Mouse (Mus musculus) cerebellum, adult 2 months (tissue): ENCODE measurements around the gene Rhog. TPM values are rescaled to one million over a fixed set of nuclear protein-coding genes. Genes with fewer than 3 reads are reported as not detected.

ENCODE experiments used
- DNase-seq, 2 experiments: peaks; one replicate each; pipeline ENCODE4 v3.0.0; 2021
- H3K27ac ChIP-seq: fragments of 200-500 bp; 2 replicates; pipeline ENCODE4 v1.5.1; 2012; ENCODE audit warnings: low read length, control low read depth, inconsistent platforms; ENCODE audit not compliant: insufficient read depth
- H3K27me3 ChIP-seq: fragments of 200-500 bp; 2 replicates; pipeline ENCODE4 v1.6.1; 2012; ENCODE audit warnings: inconsistent platforms, mild to moderate bottlenecking, low read length, moderate library complexity; ENCODE audit not compliant: control insufficient read depth, insufficient read depth
- H3K4me1 ChIP-seq: fragments of 200-500 bp; 2 replicates; pipeline ENCODE4 v1.6.1; 2011; ENCODE audit warnings: low read length; ENCODE audit not compliant: control insufficient read depth, insufficient read depth
- H3K4me3 ChIP-seq: fragments of 200-500 bp; replicated peaks from 2 replicates; pipeline ENCODE3; 2011; ENCODE audit warnings: mild to moderate bottlenecking, low read depth, low read length, control low read depth; ENCODE audit not compliant: insufficient read depth
- CTCF ChIP-seq: fragments of 200-500 bp; IDR thresholded peaks from 2 replicates; pipeline ENCODE4 v1.5.1; 2011; ENCODE audit warnings: low read depth, mild to moderate bottlenecking, control low read depth, low read length, moderate library complexity, borderline replicate concordance; ENCODE audit not compliant: insufficient read depth
- POLR2A ChIP-seq: fragments of 200-500 bp; IDR thresholded peaks from 2 replicates; pipeline ENCODE4 v1.6.1; 2011; ENCODE audit warnings: low read length, control low read depth, borderline replicate concordance; ENCODE audit not compliant: insufficient read depth
- WGBS: fragments of 180-500 bp; shearing (Covaris S2); methylation state at CpG from one replicate; pipeline ENCODE4 v1.1.7; 2018; 5-methylcytosine and 5-hydroxymethylcytosine counted together
- polyA plus RNA-seq: library from polyadenylated mRNA; depleted of rRNA; stranded (reverse); fragments of >200 nt; gene quantifications from 2 replicates; pipeline ENCODE4 v1.2.3, GENCODE M21; 2012

Gene Rhog
- polyA plus RNA-seq, 1 experiment = 87.6 TPM

GRCm38 (mm10) chr7:102228049-102228670 is 27.7 kb downstream of the Rhog start:
- no peaks in the 10 kb centered on the region for H3K4me1 ChIP-seq
- H3K27ac ChIP-seq = no peak overlapping the region
- 92% methylated on average over 4 of the region's 4 CpGs for WGBS
- TF ChIP-seq CTCF (no peak), POLR2A (no peak)
- H3K4me3 ChIP-seq = no peak overlapping the region
- no peak for DNase-seq
- no peaks in the 10 kb centered on the region for H3K27me3 ChIP-seq

- Histone ChIP-seq H3K27me3 (no peaks in the 10 kb centered on the region), H3K4me1 (no peaks in the 10 kb centered on the region), H3K27ac (no peak overlapping the region), H3K4me3 (no peak overlapping the region)
- TF ChIP-seq CTCF = no peak
- no peak for TF ChIP-seq POLR2A
- no peak for DNase-seq
- 93% methylated on average over 6 of the region's 6 CpGs for WGBS
Measured at GRCm38 (mm10) chr7:102226051-102226450, 29.8 kb downstream of the Rhog start.

- TF ChIP-seq CTCF (no peak), POLR2A (no peak)
- Histone ChIP-seq H3K4me3 (no peak overlapping the region), H3K27ac (no peak overlapping the region), H3K4me1 (no peaks in the 10 kb centered on the region), H3K27me3 (no peaks in the 10 kb centered on the region)
- WGBS = 90% methylated on average over 5 of the region's 5 CpGs
- no peak for DNase-seq
Measured at GRCm38 (mm10) chr7:102223883-102224738, 31.7 kb downstream of the Rhog start.

DNA sequence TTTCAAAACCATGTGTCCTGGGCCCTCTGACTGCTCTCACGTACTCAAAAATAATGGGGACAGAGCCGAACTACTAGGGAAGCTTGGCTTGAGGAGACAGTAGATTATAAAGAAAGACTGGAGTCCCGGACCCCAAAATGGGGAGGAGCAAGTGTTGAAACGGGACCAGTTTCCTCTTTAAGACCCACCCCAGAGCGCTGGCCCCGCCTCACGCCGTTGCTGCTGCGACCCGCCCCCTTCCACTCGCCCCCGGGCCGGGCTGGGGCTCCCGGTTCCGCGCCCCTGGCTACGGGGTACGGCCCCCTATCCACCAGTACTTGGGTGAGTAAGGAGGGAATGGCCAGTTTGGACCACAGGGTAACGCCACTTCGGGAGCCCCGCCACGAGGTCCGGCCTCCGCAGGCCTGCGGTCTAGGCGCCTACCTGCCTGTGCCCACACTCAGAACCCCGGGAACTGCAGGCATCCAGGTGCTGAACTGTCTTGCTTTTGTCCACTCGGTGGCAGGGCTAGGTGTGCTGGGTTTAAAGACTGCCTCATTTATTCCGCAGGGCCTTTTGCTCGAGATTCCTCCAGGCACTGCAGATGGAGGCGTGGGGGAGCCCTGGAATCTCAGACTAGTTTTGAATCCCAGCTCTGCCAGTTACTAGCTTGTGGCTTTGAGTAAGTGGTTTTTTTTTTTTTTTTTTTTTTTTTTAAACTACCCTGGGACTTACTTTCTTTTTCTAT is 32.9 kb downstream of the Rhog start:
- H3K27ac ChIP-seq = peak overlapping the region; percentile 19; the same call in 1 of the 2 replicates

DNA sequence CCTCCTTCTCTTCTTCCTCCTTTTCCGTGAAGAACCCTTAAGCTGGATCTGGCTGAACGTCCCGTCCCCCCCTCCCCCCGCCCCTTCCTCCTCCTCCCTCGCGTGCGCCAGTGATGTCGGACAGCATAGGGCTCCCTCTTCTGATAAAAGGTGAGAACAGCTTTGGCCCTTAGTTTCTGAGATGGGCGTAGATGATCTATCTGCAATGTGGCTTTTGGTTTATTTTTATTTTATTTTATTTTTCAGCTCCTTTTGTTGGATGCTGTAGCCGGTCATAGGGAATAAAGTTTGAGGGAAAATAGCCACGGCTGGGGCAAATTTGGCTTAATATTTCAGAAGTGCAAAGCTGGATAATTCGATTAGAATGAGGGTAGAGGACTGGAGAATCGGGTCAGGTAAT is 33.5 kb downstream of the Rhog start:
- Histone ChIP-seq H3K4me3 (peak overlapping the region; percentile 65), H3K4me1 (no peaks in the 10 kb centered on the region), H3K27me3 (no peaks in the 10 kb centered on the region), H3K27ac (peak overlapping the region; percentile 19; the same call in 1 of the 2 replicates)
- TF ChIP-seq CTCF = peak; percentile 52; the same call in 1 of the 2 replicates
- TF ChIP-seq POLR2A = no peak
- peak; percentile 42 to 65 for DNase-seq
- WGBS = 3% methylated on average over 9 of the region's 13 CpGs

More for the DNA sequence above, 32.9 kb downstream of the Rhog start:
- H3K4me1 ChIP-seq = no peaks in the 10 kb centered on the region
- no peaks in the 10 kb centered on the region for H3K27me3 ChIP-seq
- TF ChIP-seq CTCF (no peak), POLR2A (0 out of 2 replicates have a peak, but pooled peaks have one; percentile 14)
- H3K4me3 ChIP-seq = peak overlapping the region; percentile 65
- peak; percentile 57 to 68 for DNase-seq
- 2% methylated on average over 31 of the region's 31 CpGs for WGBS

- peak overlapping the region; percentile 47 for H3K4me3 ChIP-seq
- no peak for DNase-seq
- H3K27me3 ChIP-seq = no peaks in the 10 kb centered on the region
- TF ChIP-seq CTCF = no peak
- no peak for TF ChIP-seq POLR2A
- no peak overlapping the region for H3K27ac ChIP-seq
- WGBS = 55% methylated on average over 1 of the region's 1 CpGs
- no peaks in the 10 kb centered on the region for H3K4me1 ChIP-seq
Measured at GRCm38 (mm10) chr7:102221899-102222298, 34.0 kb downstream of the Rhog start.

DNA sequence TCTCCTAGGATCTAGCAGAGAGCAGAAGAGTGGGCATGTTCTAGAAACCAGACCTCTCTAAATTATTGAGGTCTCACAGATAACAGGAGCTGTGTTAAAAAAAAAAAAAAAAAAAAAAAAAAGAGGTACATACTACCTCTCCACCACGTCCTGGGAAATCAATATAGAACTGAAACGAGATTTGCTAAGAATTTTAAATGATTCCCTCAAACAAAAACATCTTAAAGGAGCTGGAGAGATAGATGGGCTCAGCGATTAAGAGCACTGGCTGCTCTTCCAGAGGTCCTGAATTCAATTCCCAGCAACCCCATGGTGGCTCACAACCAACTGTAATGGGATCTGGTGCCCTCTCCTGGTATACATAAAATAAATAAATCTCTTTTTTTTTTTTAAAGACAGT is 44.8 kb downstream of the Rhog start:
- H3K4me1 ChIP-seq = no peaks in the 10 kb centered on the region
- no peaks in the 10 kb centered on the region for H3K27me3 ChIP-seq
- H3K27ac ChIP-seq = peak overlapping the region; percentile 90; the same call in 1 of the 2 replicates
- 62% methylated on average over 3 of the region's 3 CpGs for WGBS
- TF ChIP-seq CTCF (no peak), POLR2A (no peak)
- peak overlapping the region; percentile 89 for H3K4me3 ChIP-seq
- DNase-seq = no peak
